Mouse (Mus musculus) bone marrow, adult 2 months (tissue): Measurements from ENCODE around the gene Rhobtb1.

Source experiments
- CTCF ChIP-seq: fragments of 200-500 bp; IDR thresholded peaks from 2 replicates; pipeline ENCODE4 v1.5.1; 2011; ENCODE audit warnings: low read length, control low read depth; ENCODE audit not compliant: control insufficient read depth, insufficient read depth
- POLR2A ChIP-seq: fragments of 200-500 bp; IDR thresholded peaks from 2 replicates; pipeline ENCODE4 v1.6.1; 2011; ENCODE audit warnings: low read depth, mild to moderate bottlenecking, control low read depth, low read length, borderline replicate concordance; ENCODE audit not compliant: control insufficient read depth

GRCm38 (mm10) chr10:69220296-69220695 lies 69.1 kb downstream of the Rhobtb1 start:
- TF ChIP-seq CTCF = no peak
- no peak for TF ChIP-seq POLR2A
